Mouse (Mus musculus): Measurements from ENCODE around the gene Ly86.

Ly86 gene

DNA sequence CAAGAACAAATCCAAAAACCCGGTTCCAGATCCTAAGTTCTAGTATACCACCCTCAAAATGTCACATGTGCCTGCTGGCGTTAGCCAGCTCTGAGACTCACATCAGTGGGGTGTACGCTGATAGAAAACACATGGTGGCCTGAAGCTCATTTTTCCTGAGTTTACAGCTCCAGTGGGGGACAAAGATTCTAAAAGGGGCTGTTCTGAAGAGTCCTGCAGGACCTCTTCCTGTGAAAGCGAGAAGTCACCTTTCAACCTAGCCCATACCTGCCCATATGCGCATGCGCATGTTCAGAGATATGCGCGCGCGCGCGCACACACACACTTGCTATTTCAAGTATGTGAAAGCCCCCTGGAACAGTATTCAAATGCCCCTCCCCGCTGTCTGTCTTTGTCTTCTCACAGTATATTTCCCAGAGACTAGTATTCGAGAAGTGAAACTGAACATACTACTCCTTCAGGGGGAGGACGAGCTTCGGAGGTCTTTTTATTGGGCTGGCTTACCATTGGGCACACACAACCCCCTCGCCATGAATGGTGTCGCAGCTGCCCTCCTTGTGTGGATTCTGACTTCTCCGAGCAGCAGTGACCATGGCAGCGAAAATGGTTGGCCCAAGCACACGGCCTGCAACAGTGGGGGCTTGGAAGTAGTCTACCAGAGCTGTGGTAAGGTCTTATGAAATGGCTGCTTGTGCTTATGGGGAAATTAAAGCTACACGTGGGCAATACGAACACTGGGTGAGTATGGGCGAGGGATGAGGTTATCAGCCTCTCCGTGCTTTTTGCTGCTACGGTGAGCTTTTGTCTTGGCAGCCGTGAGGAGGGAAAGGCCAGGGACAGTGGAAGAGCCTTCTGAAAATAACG lies at the start of gene Ly86:
TSS of gene Ly86 (plus strand) at position 300 of the 864 bp plus-strand sequence.
- no peak for DNase-seq

DNA sequence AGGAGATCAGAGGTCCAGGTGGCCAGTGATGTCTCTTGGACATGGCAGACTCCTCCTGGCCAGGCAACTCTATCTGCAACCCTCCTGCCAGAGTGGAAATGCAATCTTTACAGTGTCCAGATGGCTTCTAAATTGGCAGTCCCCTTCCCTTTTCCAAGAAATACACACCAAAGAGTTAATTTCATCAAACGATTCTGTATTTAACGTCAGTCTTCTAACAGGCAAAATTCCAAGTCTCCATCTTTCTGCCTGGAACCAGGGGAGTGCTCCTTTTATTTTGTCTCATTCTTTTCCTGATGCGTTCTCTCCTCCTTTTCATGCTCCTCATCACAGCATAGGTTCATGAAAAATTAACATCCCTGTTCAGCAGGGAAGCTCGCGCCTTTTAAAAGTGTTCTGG lies 47.1 kb upstream of the Ly86 start:
- no peak for DNase-seq

DNA sequence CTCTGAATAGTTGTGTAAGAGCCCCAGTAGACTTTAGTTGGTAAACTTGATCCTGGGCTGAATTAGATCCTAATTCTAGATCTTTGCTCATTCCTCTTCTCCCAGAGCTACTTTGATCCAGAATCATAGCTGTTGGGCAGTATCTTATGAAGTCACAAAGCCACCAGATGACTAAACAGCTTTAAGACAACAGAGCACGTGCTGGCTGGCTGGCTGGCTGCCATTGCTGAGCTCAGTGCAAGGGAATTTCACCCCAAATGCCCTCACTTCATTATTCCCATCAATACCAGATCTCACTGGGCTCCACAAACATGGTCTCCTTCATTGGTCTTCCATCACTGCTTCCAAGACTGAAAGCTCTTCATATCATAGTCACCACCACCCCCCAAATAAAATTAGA lies 46.2 kb upstream of the Ly86 start:
- no peak for DNase-seq

DNA sequence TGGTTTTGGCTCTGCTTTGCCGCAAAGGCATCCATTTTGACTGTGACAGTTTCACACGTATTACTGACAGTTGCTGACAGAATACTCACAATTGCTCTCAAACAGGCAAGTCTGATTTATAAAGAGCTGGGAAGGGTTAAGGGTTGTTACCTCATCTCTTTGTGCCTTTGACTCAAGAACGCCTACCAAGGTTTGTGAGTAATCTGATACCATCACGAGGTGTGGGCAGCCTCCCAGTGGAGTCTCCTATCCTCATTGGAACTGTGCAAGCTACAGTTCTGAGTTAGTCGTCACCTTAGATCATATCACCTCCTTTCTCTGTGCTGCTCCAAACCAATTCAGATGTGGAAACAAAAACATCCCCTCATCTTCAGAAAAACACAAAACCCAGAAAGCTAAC lies 42.1 kb upstream of the Ly86 start:
- no peak for DNase-seq

DNA sequence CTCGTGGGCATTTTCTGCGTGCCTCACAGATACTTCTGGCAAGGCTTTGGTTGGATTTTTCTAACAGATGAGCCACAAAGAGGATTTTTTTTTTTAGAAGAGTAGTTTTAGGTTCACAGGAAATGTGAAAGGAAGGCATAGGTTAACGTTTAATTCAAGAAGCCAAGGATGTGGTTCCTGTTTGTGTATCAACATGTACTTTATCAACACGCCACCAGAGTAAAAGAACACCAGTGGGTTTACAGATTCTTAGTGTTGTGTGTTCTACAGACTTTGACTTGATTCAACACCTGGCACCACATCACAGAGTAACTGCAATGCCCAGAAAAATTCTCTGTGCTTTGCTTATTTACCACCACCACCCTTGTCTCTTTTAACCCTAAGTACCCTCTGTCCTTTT lies 37.0 kb upstream of the Ly86 start:
- DNase-seq, result no peak

DNA sequence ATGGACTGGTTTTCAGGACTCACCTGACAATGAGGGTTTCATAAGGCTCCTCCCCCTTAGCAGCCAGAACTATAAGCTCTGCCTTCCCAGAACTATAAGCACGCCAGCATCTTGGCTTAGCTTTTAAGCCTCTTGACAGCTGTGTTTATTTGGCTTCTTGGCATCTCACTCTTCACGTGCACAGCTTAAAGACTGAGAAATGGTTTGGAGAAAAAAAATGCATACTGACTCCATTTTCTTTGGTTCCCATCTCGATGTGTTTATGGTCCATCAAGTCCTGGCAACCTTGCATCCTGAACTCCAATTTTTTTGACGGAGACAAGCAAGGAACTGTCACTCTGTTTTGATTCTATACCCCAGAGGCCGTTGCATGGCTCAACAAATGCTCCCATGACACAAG lies 35.7 kb upstream of the Ly86 start:
- no peak for DNase-seq

DNA sequence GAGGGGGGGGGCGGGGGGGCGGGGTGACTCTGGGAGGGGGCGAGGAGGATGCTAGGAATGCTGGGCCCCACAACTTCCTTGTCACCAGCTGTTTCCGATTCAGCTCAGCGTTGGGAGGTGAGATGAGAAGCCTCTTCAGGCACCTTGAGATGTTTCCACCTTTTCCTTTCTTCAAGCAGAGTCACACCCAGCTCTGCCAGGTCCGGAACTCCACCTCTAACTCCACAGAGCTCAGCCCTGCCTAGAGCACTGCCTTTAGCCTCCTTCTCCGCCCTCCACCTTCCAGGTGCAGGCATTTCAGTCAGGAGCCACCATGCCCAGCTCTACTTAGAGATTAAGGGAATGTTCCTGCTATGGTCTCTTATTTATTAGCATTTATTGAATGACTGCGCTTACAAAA lies 34.7 kb upstream of the Ly86 start:
- DNase-seq, result no peak

DNA sequence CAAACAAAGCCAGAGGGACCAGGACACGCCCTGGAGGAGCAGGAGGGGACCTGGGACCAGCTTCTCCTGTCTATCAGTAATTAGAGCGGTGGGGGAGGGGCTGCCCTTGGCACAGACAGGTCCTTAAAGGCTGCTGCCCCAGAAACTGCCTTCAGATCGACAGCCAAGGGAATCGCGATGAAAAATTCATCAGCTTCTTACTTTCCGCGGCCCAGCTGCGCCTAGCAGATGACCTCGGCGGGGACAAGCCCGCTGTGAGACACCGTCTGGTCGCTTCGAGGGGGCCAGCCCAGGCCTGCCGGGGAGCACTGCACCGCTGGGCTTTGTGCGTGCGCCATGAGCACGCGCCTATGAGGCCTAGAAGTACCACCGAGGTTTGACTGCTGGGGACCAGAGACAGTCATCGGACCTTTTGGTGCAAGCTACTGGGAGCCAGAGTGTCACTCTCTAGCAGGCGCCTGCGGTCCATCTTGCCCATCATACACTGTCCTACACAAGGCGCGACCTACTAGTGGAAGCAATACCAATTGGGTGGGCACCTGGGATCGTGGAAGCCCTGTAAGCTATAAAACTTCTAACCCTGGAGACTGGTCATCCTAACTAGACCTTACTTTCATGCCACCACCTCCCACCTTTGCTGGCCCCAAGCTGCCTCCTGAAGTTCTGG lies 33.3 kb upstream of the Ly86 start:
- DNase-seq, result peak; percentile 17

DNA sequence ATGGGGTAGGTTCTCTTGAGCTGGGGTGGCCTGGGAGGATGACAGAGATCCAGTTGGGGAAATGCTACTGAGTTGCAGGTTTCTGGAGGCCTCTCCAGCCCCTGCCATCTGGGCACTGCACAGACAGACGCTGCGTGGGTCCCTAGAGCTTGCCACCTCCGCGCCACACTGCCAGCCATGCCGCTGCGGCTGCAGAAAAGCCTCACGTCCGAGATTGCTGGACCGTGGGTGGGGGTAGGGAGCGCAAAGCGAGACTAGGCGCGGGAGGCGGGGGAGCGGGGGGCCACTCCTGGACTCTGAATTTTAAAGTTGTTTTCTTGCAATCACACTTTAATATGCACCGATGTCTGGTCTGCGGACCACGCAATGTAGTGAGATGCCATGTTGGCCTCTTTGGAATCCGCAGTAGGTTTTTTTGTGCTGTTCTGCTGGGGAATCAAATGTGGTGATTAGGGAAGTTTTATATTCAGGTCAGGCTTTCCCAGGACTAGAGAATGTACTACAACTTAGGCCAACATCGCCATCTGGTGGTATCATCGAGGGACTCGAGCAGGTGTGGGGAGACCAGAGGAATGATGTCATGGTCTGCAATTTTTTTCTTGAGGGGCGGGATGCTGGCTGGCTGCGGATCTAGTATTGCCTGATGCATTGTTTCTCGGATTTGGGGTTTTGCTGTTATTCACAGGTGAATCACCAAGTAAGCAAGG lies 32.6 kb upstream of the Ly86 start:
- peak; percentile 88 for DNase-seq

DNA sequence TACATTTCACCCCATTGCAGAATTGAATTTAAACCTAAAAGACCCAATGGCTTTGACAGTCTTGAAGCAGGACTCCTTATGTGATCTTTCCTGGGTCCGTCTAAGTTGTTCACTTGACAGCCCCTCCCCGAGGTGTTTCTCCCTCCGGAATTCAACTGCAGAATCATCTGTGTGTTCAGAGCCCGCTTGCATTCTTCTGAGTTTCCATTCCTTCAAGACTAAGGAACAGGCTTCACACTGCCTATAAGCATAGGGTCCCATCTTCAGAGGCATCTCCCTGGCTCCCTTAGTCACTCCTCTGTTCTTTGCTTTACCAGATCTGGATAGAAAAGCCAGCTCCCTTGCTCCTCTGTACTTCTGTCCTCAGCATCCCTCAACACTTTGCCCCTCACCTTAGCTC lies 32.1 kb upstream of the Ly86 start:
- peak; percentile 5 for DNase-seq

DNA sequence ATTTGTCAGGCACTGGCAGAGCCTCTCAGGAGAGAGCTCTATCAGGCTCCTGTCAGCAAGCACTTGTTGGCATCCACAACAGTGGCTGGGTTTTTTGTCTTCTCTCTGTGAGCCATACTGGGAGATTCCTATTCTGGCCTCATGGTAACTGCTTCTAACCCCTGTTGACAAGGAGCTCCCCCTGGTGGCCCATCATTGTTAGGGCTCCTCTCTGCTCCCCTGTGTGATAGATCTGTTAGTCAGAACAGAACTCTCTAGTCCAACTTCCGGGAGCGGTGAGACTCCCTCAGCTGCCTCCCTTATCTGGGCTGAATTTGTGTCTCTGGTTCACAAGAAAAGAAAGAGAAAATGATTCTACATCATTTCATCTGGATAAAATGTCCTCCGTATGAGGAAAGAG lies 19.5 kb upstream of the Ly86 start:
- peak; percentile 9 for DNase-seq

DNA sequence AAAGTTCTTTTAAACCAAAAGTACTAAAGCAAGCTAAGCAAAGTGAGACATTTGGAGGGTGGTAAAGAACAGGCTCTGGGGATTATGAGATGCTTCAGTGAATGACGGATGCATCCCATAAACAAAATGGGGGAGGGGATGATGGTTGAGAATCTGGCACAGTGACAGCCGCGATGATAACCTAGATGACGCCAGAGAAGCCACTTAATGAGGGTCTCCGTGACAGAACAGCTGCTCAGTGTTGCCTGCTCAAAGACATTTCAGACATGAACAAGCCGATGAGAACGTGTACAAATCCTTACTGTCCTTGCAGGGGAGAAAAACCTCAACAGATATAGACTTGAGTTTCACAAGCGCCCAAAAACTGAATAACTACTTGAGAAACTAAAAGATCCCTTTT lies 15.3 kb upstream of the Ly86 start:
- DNase-seq, result no peak

DNA sequence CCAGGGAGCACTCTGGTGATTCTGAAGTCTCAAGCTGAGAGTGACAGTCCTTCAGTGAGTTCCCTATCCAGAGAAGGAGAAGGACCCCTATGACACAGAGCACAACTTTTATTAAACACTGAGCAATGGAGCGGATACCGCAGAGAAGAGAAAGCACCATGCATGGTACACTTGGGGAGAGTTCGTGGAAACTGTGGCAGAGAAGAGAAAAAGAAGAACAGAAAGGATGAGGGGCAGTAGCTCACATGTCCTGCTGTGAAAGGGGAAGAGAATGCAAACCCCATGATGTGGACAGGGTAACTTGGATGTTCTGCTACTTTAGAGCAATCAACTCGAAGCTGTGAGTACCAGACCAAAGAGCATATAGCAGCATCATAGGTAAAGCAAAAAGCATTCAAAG lies 14.0 kb upstream of the Ly86 start:
- no peak for DNase-seq

DNA sequence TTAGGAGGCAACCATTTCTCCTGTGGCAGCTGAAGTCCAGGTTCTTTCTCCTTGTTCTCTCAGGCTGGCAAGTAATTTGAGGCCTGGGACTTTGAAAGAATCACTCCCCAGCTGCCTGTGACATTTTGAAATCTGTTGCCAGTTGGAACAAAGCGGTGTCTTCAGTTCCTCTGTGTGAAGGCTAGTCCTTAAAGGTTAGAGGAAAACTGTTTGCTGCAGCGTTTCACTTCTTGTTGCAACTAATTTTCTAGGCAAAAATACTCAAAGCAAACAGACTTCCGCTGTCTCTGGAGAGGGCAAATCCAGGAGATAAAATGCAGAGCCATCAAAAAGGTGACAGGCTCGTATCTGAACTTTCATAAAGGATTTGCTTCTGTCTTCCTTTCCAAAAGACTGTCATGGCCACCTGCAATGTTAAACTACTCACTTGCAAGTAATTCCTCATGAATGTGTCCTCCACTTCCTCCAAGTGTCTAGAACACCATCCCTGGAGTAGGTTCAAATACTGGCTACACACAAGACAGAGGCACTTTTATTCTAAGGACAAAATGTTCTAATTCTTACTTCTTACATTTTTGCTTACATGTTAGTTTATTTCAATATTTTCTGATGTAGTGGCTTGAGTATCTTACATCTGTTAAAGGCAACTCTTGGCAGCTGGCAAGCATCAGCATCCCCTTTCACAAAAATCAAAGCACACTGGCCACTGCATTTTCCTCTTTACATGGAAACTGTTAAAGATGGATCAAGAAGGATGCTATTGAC lies 12.0 kb upstream of the Ly86 start:
- DNase-seq, result no peak

DNA sequence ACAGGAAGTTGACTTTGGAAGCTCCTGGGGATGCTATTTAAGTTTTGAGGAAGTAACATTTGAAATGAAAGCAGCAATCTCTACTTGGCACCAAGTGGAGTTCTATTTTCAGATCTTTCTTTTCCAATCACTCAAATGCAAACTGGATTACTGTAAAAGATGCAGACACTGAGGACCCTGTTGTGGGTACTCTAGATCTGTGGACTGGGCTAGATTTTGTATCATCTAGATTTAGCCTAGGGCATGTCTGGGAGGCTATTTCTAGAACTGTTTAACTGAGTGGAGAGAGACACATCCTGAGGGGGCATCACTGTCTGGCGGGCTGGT lies 11.5 kb upstream of the Ly86 start:
- no peak for DNase-seq

DNA sequence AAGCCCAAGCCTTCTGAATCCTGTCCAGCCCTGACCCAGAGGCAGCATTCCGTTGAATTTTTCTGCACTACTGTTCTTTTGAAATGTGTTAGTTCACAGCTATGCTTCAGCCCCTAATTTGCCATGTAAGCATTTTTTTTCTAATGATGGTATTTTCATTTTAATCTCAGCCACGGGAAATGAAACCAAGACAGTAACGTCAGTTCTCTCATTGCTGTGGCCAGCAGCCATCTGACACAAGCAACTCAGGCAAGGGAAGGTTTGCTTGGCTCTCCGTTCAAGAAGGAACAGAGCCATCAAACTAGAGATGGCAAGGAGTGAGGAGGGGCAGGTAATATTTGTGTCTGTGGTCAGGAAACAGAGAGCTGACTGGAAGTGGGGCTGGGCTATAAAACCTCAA lies 7.7 kb upstream of the Ly86 start:
- no peak for DNase-seq

DNA sequence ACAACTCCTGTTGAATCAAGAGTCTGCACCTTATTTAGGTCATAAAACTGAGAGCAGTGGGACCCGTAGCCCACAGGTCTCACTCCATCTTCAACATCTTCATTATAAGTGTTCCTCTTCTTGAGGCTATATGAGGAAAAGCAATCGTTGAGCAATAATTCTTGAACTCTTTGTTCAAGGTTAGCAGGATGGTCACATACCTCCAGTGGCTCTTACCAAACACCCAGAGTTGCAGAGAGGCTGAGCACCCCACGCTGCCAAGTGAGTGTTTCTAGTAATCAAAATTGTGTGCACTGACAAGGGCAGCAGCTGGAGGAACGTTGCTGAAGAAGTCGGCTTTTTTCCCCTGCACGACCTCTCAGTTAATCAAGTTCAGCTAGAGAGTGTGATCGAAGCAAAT lies 7.1 kb upstream of the Ly86 start:
- DNase-seq, result no peak

DNA sequence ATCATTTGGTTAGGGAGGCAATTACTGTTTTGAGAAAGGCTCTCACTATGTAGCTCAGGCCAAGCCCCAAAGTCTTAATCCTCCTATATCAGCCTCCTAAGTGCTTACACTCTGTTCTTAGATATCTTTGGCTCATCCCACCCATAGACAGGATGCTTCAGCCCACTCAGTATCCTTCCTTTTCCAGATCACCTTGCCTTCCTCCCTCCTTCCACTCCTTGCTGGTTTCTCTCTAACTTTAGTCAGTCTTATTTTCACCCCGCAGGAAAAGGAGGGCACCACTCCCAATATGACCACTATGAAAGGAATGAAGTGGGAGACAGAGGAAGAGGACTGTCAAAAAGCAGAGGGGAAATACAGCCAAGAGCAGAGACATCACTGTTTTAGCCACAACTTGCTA lies 2.2 kb upstream of the Ly86 start:
- no peak for DNase-seq

DNA sequence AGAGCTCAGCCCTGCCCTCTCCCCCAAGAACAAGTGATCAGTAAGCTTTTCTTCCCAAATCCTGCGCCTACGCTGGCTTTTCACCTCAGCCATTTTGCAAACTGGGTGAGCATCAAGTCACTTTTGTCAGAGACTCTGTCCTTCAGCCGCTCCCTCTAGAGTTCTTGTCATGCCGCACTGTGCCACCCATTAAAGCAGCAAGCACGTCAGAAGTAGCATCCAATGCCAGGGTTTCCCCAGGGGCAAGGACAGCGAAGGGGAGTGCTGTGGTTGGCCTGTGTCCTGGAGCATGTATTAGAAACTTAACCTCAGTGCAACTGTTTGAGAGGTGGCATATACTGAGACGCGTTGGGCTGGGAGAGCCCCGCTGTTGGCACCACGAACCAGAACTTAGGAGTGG lies 815 bp downstream of the Ly86 start:
- DNase-seq, result no peak

DNA sequence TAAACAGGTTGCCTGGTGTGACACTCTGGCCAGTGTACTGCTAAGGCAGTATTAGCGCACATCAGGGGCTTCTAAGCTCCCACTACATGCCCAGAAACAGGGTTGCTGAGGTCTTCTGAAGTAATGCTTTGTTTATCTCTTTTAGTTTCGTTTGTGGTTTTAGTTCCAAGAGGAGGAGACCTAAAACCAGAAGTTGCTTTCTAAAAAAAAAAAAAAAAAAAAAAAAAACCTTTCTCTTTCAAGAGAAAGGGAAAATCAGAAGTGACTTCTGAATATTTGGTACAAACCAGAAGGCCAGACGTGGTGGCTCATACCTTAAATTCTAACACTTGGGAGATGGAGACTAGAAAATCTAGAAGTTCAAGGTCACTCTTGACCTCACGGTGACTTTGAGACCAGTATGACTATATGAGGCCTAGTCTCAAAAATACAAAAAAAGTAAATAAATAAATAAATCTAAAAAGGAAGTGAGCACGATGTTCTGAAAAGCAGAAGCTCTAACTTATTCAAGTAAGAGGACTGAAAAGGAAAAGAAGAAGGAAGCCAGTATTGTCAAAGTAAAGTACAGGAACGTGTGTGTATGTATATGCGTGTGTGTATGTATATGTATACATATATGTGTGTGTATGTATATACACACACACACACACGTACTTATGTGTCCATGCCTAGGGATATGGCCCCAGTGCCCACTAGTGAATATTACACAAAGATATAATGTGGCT lies 3.0 kb downstream of the Ly86 start:
- no peak for DNase-seq

DNA sequence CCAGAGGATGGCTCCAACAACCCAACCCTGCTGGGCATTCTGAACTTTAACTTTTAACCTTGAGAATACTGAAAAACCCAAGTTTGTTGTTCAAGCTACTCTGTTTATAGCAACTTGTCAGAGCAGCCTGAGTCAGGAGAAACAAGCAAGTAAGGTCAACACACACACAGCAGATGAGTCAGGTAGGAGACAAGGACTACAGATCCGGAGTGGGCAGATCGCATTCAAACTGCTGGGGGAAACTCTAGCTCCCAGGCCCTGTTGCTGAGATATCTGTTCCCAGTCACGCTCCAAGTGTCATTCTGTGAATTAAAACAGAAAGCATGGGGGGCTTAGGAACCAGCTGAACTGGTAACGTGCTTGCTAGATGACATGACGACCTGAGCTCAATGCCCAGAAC lies 4.0 kb downstream of the Ly86 start:
- no peak for DNase-seq

DNA sequence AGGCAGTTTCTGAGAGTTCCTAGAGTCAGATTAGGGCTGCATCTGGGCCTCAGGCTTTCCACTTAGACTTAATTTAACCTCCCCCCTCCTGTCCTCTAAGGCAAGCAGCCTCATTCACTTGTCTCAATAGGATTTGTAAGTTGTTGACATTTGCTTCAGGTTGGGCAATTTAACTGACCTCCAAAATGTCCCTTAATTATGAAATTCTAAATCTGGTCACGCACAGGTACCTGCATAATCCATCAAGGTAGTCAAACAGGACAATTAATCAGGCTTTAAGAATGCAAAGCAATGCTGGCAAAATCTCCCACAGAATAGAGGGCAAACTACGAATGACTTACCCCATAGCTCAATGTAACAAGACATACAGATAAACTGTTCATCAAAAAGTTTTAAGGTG lies 8.0 kb downstream of the Ly86 start:
- no peak for DNase-seq

DNA sequence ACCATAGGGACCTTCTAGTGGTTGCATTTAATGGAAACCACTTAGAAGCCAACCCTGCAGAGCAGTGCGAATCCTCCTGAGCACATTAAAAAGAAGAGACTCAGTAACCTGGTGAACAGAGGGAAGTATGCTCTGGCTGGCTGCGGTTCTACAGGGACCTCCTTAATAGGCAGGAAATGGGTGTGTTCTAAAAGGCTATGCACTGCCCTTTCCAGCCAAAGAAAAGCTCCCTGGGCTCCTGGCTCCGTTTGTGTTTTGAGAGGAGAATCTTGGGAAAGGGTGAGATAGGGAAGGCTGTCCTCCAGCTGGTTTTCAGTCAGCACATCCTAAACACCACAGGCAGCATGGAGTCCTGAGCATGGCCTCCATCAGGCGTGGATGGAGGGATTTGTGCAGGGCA lies 8.9 kb downstream of the Ly86 start:
- DNase-seq, result no peak

Data from cerebellum, adult 9-11 months (tissue).